Mouse (Mus musculus): ENCODE data around the gene Mfsd4b4.
A peak's percentile ranks its signal among the peaks of the same experiment; 100 is the strongest.
"Not testable (repeated sequence)": the region's sequence is repeated elsewhere in the genome, so short reads cannot be mapped to it uniquely, and the experiment has no call there.

The Mfsd4b4 gene

DNA sequence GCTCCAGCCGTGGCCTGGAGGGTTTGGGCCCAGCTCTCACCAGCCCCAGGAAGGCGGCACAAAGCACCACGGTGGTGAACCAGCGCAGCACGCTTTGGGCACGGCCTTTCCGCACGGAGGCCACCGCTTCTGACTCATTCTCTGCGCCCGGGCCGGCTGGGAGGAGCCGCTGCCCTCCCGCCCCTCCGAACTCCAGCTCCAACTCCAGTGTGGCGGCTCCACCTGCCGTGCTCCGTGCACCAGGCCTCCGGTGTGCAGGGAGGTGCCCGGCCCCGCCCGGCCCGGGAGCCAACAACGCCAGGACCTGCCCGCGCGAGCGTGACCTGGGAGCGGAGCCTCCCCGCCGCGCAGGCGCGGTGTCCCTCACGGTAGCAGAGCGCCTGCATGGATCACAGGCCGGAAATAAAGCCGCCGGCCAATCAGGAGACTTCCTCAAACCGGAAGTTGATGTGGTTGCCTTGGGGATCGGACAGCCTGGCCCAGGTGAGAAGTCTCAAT is at the start of gene Mfsd4b4:
Mfsd4b4 (minus strand) TSS at position 365 of the 498 bp plus-strand sequence.
- peak; percentile 90 for DNase-seq (ENCODE audit: low read depth, low spot score)

GRCm38 (mm10) chr10:39947195-39947594 is 48.2 kb upstream of the Mfsd4b4 start:
- DNase-seq (ENCODE audit: low read depth, low spot score): not testable (repeated sequence)

DNA sequence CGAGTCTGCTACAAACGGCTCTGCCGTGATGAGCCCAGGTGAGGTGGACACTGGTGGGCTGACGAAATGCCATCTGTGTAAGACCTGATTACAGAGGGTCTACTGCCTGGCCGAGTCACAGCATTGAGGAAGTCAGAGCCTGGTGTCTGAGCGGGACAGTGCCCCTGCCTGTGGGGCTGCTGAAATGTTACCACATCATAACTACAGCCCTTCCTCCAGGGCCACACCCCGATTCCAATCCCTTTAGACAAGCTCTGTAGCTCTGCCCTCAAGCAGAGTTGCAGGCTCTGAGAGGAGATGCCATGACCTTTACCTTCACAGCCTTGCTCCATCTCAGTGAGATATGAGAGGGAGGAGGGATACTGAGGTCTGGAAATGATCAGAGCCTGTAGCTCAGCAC is 37.5 kb upstream of the Mfsd4b4 start:
- no peak for DNase-seq (ENCODE audit: low read depth, low spot score)

- DNase-seq (ENCODE audit: low read depth, low spot score): peak; percentile 9
Observed at GRCm38 (mm10) chr10:39926616-39927139, 27.6 kb upstream of the Mfsd4b4 start, which contains the start of gene Mfsd4b2. Mfsd4b2 (minus strand) TSS chr10:39926923.

GRCm38 (mm10) chr10:39924556-39924955 is 25.5 kb upstream of the Mfsd4b4 start:
- not testable (repeated sequence) for DNase-seq (ENCODE audit: low read depth, low spot score)

DNA sequence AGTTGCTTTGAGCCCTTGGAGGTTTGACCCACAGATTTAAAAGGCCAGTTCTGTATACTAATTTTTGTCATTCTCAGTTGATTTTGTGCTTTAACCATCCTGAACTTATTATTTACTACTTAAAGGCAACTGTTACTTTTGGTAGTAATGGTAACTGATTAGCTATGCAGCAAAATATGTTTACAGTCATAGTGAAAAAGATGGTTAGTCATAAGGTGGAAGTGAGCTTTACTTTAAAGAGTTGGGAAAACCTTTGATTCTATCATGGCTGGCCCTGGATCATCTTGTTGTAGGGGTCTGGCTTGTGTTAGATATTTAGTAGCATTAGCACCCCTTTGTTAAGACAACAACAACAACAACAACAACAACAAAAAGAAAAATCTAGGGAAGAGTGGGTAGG is 13.6 kb upstream of the Mfsd4b4 start:
- DNase-seq (ENCODE audit: low read depth, low spot score): no peak

GRCm38 (mm10) chr10:39908768-39909441 is 9.9 kb upstream of the Mfsd4b4 start:
- DNase-seq (ENCODE audit: low read depth, low spot score): peak; percentile 31

DNA sequence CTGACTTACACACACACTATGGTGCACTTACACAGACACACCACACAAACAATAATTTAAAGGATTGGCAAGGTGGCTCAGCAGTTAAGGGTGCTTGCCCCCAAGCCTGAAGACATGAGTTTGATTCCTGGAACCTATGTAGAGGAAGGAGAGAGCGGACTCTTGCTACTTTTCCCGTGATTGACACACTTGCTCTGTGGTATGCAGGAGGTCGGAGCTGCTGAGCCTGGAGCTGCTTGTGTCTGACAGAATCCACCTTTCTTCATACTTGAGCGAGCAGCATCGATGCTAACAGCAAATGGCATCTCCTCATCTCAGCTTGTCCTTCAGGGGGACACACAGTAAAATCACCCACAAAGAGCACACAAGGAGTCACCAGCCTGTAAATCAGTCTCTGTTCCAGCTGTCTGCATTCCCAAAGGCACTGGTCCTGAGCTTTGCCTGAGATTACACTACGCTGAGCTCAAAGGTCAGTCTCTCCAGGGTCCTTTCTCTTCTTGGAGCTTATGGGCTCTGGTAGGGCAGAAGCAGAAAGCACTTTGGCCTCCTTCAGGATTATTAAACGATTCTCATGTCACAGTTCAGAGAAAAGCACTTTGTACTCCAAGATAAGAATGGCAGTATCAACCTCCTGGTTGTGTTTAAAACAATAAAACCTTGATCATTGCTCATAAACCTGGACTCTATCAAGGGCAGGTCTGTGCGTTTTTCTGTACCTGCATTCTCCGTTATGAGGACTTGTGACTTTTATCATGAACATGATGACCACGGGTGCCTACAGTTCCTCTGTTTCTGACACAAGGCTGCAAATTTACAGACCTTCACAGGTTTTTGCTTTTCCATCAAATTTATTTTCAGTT is 8.0 kb upstream of the Mfsd4b4 start:
- no peak for DNase-seq (ENCODE audit: low read depth, low spot score)

DNA sequence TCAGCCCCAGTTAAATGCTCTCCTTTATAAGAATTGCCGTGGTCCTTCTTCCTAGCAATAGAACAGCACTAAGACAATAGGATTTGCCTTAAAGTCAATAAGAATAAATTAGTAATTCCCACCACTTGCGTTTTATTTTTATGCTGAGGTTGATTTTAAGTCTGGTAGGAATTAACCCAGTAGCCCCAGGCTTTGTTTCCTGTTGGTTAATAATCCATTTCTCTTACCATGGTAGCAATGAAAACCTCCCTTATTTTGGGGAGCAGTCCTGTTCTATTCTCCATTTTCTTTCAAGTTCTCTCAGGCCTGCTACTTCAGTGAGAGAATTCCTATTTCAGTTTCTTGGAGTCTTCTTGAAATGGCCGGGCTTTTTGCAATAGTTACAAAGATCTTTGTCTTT is 5.2 kb upstream of the Mfsd4b4 start:
- no peak for DNase-seq (ENCODE audit: low read depth, low spot score)

- DNase-seq (ENCODE audit: low read depth, low spot score): peak; percentile 9
Observed at GRCm38 (mm10) chr10:39896503-39896902, 2.5 kb downstream of the Mfsd4b4 start.

GRCm38 (mm10) chr10:39893702-39894697 is 5.0 kb downstream of the Mfsd4b4 start:
- DNase-seq (ENCODE audit: low read depth, low spot score): peak; percentile 5

DNA sequence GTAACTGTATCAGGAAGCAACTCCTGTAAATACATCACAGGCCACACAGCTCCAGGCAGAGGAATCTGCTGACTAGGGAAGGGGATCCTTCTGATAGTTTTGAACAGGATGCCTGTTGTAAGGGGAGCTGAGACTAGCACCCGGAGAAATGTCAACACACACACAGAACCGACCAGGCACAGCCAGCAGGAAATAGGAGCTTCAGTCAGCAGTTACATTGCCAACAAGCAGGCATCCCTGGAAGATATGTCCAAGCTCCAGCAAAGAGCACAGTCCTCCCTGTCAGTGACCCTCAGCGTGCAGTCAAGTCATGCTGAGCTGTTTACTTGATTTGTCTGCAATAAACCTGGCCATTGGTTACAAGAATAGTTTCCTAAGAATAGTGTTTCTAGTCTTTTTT is 10.4 kb downstream of the Mfsd4b4 start:
- DNase-seq (ENCODE audit: low read depth, low spot score): no peak

DNA sequence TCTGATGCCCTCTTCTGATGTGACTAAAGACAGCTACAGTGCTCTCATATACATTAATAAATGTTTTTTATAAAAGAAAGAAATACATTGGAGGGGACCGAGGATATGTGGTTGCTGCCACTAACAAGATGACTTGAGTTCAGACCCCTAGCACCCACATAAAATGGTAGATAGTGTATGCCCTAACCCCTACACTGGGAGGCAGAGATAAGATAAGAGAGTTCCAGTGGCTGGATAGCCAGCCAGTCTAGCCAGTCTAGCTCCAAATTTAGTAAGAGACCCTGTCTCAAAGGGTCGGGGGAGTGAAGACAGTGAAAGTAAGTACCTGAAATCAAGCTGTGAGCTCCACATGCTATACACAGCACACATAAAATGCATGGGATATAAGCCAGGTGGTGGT is 33.5 kb downstream of the Mfsd4b4 start:
- DNase-seq (ENCODE audit: low read depth, low spot score): no peak

DNA sequence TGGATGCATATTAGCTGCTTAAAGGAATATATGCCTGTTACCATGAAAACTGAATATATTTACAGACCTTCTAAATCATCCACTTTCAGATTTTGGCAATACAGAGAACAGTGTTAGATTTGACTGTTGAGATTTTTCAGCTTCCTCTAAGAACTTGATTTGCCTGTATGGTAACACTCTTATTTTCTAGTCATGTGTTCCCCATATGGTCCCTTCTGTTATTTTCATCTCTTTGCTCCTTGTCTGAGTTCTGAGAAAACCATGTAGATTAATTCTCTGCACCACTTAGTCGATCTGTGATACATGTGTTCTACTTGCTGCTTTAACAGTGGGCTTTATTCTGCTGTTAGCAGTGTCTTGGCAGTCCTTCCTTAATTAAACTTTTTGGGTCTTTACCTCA is 56.4 kb downstream of the Mfsd4b4 start:
- no peak for DNase-seq (ENCODE audit: low read depth, low spot score)
